In genomic region chr4:116824541-116825004, GRCm38 (mm10) we compare ENCODE assay signal across 9 mouse cellular contexts. TPM values are rescaled to one million over a fixed set of nuclear protein-coding genes. Genes with fewer than 3 reads are reported as not detected.
A peak's percentile ranks its signal among the peaks of the same experiment; 100 is the strongest.
DNase-seq lines count a peak whose midpoint lies in the region; ATAC-seq and TF ChIP-seq lines count a peak whose summit lies in the region.
"Had no signal": no experiment of that assay in that cellular context is flagged by ENCODE, and none has a peak within 500 bp of the region (broad histone marks: within the 10 kb centered on the region; RNA-seq: fewer than 3 reads in every experiment).

No protein-coding gene starts in this region.

- WGBS in heart, embryonic 14.5 days: 2% methylated on average over 29 of the region's 29 CpGs
- WGBS in kidney, postnatal 0 days: 2% methylated on average over 29 of the region's 29 CpGs
- WGBS in liver, embryonic 14.5 days (ENCODE audit: insufficient replicate concordance): under 1% methylated on average over 29 of the region's 29 CpGs
- 1% methylated on average over 29 of the region's 29 CpGs for WGBS in neural tube, embryonic 11.5 days
- 1% methylated on average over 29 of the region's 29 CpGs for whole genome bisulfite sequencing in stomach, embryonic 16.5 days

- DNase-seq in A20 (ENCODE audit: low read depth, low spot score): peak; percentile 89
- DNase-seq in brain, adult 2 months (ENCODE audit: low read depth, low spot score): peak; percentile 93
- DNase-seq in kidney, postnatal 0 days (ENCODE audit: low spot score): peak; percentile 80
- DNase-seq in liver, embryonic 14.5 days (ENCODE audit: low read depth in 3 of 3, low spot score in 3 of 3): peak; percentile 35 to 49 (median 45)
- DNase-seq in neural tube, embryonic 11.5 days (ENCODE audit: low spot score): peak; percentile 72

- no peak for ATAC-seq in heart, embryonic 14.5 days (ENCODE audit: insufficient number of reproducible peaks, insufficient read depth, low FRiP score, low read depth)
- peak; percentile 40 for ATAC-seq in kidney, postnatal 0 days (replicated peaks; ENCODE audit: low FRiP score, low read depth)
- peak; percentile 47; the same call in 1 of the 2 replicates for ATAC-seq in liver, embryonic 14.5 days (ENCODE audit: insufficient read depth)
- no peak for ATAC-seq in neural tube, embryonic 11.5 days (ENCODE audit: insufficient read depth, low FRiP score, low TSS enrichment)
- peak; percentile 39; the same call in 1 of the 2 replicates for ATAC-seq in stomach, embryonic 16.5 days (ENCODE audit: insufficient read depth, low FRiP score)
- ATAC-seq: Patski had no signal

- peaks cover 18% of the 10 kb centered on the region for H3K27me3 ChIP-seq in erythroblast, embryonic 14.5 days (ENCODE audit: control insufficient read depth)
- H3K27me3 ChIP-seq in heart, embryonic 14.5 days (ENCODE audit: control insufficient read depth, insufficient read depth, low read length): 0 out of 2 replicates have a peak, but pooled peaks cover 11% of the 10 kb centered on the region
- H3K27me3 ChIP-seq in kidney, postnatal 0 days (ENCODE audit: insufficient read depth, low read length): no peaks in the 10 kb centered on the region
- peaks cover 9% of the 10 kb centered on the region for H3K27me3 ChIP-seq in liver, embryonic 14.5 days (ENCODE audit: control insufficient read depth, insufficient read depth, low read length)
- H3K27me3 ChIP-seq in neural tube, embryonic 11.5 days (ENCODE audit: control insufficient read depth, insufficient read depth, low read length): peaks cover 10% of the 10 kb centered on the region; the same call in 1 of the 2 replicates
- H3K27me3 ChIP-seq in stomach, embryonic 16.5 days (ENCODE audit: control insufficient read depth, insufficient read depth, low read length): peaks cover 14% of the 10 kb centered on the region; the same call in 1 of the 2 replicates
- H3K27me3 ChIP-seq: Patski had no signal

- H3K4me1 ChIP-seq in erythroblast, embryonic 14.5 days (ENCODE audit: control insufficient read depth): peaks cover 46% of the 10 kb centered on the region
- peaks cover 7 to 15% of the 10 kb centered on the region in 2 experiments; a peak in 2 of 4 replicates for H3K4me1 ChIP-seq in heart, embryonic 14.5 days (ENCODE audit: control insufficient read depth in 2 of 2, insufficient read depth in 2 of 2, low read length in 2 of 2)
- no peaks in the 10 kb centered on the region for H3K4me1 ChIP-seq in kidney, postnatal 0 days (replicated peaks; ENCODE audit: insufficient read depth, low read length)
- H3K4me1 ChIP-seq in liver, embryonic 14.5 days (replicated peaks; ENCODE audit: control insufficient read depth in 2 of 2, insufficient read depth in 2 of 2, low read length in 1 of 2): peaks cover 3 to 10% of the 10 kb centered on the region in 2 experiments; a peak in 3 of 4 replicates
- H3K4me1 ChIP-seq in neural tube, embryonic 11.5 days (ENCODE audit: control insufficient read depth, insufficient read depth, low read length): peaks cover 12% of the 10 kb centered on the region
- H3K4me1 ChIP-seq in stomach, embryonic 16.5 days (ENCODE audit: control insufficient read depth, insufficient read depth, low read length): peaks cover 12% of the 10 kb centered on the region; the same call in 1 of the 2 replicates

- H3K9me3 ChIP-seq in erythroblast, embryonic 14.5 days (ENCODE audit: control insufficient read depth, low read length): no peaks in the 10 kb centered on the region
- H3K9me3 ChIP-seq in heart, embryonic 14.5 days (ENCODE audit: control insufficient read depth, low read length): no peaks in the 10 kb centered on the region
- H3K9me3 ChIP-seq in kidney, postnatal 0 days (replicated peaks; ENCODE audit: low read length): no peaks in the 10 kb centered on the region
- H3K9me3 ChIP-seq in liver, embryonic 14.5 days (ENCODE audit: control insufficient read depth, low read length): no peaks in the 10 kb centered on the region
- no peaks in the 10 kb centered on the region for H3K9me3 ChIP-seq in neural tube, embryonic 11.5 days (ENCODE audit: control insufficient read depth, low read length)
- no peaks in the 10 kb centered on the region for H3K9me3 ChIP-seq in stomach, embryonic 16.5 days (replicated peaks; ENCODE audit: control insufficient read depth, low read length)

- TF ChIP-seq EP300 in liver, embryonic 14.5 days (IDR thresholded peaks at IDR 0.05; ENCODE audit: low read depth): no peak

- peak overlapping the region; percentile 80 for H3K4me3 ChIP-seq in erythroblast, embryonic 14.5 days (replicated peaks)
- peak overlapping the region; percentile 55 to 63 for H3K4me3 ChIP-seq in heart, embryonic 14.5 days (ENCODE audit: control insufficient read depth in 1 of 2, insufficient read depth in 1 of 2, low read depth in 1 of 2, low read length in 2 of 2)
- H3K4me3 ChIP-seq in kidney, postnatal 0 days (replicated peaks; ENCODE audit: low read depth, low read length): peak overlapping the region; percentile 46
- peak overlapping the region; percentile 68 to 77 for H3K4me3 ChIP-seq in liver, embryonic 14.5 days (ENCODE audit: insufficient read depth in 1 of 2, low read depth in 2 of 2, low read length in 2 of 2)
- H3K4me3 ChIP-seq in neural tube, embryonic 11.5 days (ENCODE audit: low read depth, low read length): peak overlapping the region; percentile 53
- H3K4me3 ChIP-seq in stomach, embryonic 16.5 days (replicated peaks; ENCODE audit: low read length): peak overlapping the region; percentile 70

- H3K9ac ChIP-seq in heart, embryonic 14.5 days (ENCODE audit: low read length): peak overlapping the region; percentile 83
- peak overlapping the region; percentile 74 for H3K9ac ChIP-seq in kidney, postnatal 0 days (ENCODE audit: low read depth, low read length)
- H3K9ac ChIP-seq in liver, embryonic 14.5 days (replicated peaks): peak overlapping the region; percentile 89
- peak overlapping the region; percentile 76 for H3K9ac ChIP-seq in neural tube, embryonic 11.5 days (ENCODE audit: low read length)
- H3K9ac ChIP-seq in stomach, embryonic 16.5 days (ENCODE audit: low read length): peak overlapping the region; percentile 82

- no peaks in the 10 kb centered on the region for H3K36me3 ChIP-seq in erythroblast, embryonic 14.5 days (ENCODE audit: control insufficient read depth)
- no peaks in the 10 kb centered on the region for H3K36me3 ChIP-seq in heart, embryonic 14.5 days (ENCODE audit: control insufficient read depth, insufficient read depth, low read length)
- no peaks in the 10 kb centered on the region for H3K36me3 ChIP-seq in kidney, postnatal 0 days (ENCODE audit: insufficient read depth, low read length)
- no peaks in the 10 kb centered on the region for H3K36me3 ChIP-seq in liver, embryonic 14.5 days (replicated peaks; ENCODE audit: control insufficient read depth, insufficient read depth, low read depth)
- no peaks in the 10 kb centered on the region for H3K36me3 ChIP-seq in neural tube, embryonic 11.5 days (ENCODE audit: control insufficient read depth, insufficient read depth, low read length)
- H3K36me3 ChIP-seq in stomach, embryonic 16.5 days (ENCODE audit: control insufficient read depth, insufficient read depth, low read length): no peaks in the 10 kb centered on the region

- H3K4me2 ChIP-seq in heart, embryonic 14.5 days (ENCODE audit: low read length): peak overlapping the region; percentile 83
- H3K4me2 ChIP-seq in kidney, postnatal 0 days (ENCODE audit: low read length): peak overlapping the region; percentile 82
- H3K4me2 ChIP-seq in liver, embryonic 14.5 days (ENCODE audit: low read depth): peak overlapping the region; percentile 70
- H3K4me2 ChIP-seq in neural tube, embryonic 11.5 days (ENCODE audit: low read depth): peak overlapping the region; percentile 73
- peak overlapping the region; percentile 80 for H3K4me2 ChIP-seq in stomach, embryonic 16.5 days (ENCODE audit: low read depth, low read length)

- TF ChIP-seq CTCF in kidney, postnatal 0 days (IDR thresholded peaks at IDR 0.05; ENCODE audit: low read depth): no peak
- no peak for TF ChIP-seq CTCF in liver, embryonic 14.5 days (IDR thresholded peaks at IDR 0.05; ENCODE audit: low read depth)

- H3K27ac ChIP-seq in heart, embryonic 14.5 days (replicated peaks in 1 of 2; ENCODE audit: control insufficient read depth in 1 of 2, insufficient read depth in 1 of 2, low read depth in 2 of 2, low read length in 2 of 2): peak overlapping the region; percentile 81 to 82
- H3K27ac ChIP-seq in kidney, postnatal 0 days: peak overlapping the region; percentile 86
- H3K27ac ChIP-seq in liver, embryonic 14.5 days: no peak overlapping the region
- H3K27ac ChIP-seq in neural tube, embryonic 11.5 days (ENCODE audit: low read depth, low read length): peak overlapping the region; percentile 27; the same call in 1 of the 2 replicates
- 0 out of 2 replicates have a peak overlapping the region, but pooled peaks have one; percentile 65 for H3K27ac ChIP-seq in stomach, embryonic 16.5 days (ENCODE audit: low read length)

RNA-seq across cellular contexts. Expression of gene Hpdl, which starts 3.1 kb away (rescaled TPM):
- polyA plus RNA-seq in erythroblast, embryonic 14.5 days (2012): not detected in 2 replicates
- polyA plus RNA-seq in heart, embryonic 14.5 days (2014; fragmentation: Nextera tagmentation; extraction: Ambion mirVana): 0.43 and 1.2 TPM in 2 replicates
- 2.2 and 2.3 TPM in 2 replicates for polyA plus RNA-seq in kidney, postnatal 0 days (2015; fragmentation: Nextera tagmentation; extraction: Ambion mirVana)
- 0.15 and 0.19 TPM in 2 replicates for polyA plus RNA-seq in liver, embryonic 14.5 days (2012; rRNA removed)
- 0.13 and 0.19 TPM in 2 replicates for polyA plus RNA-seq in liver, embryonic 14.5 days (2014; fragmentation: Nextera tagmentation; extraction: Ambion mirVana)
- polyA plus RNA-seq in neural tube, embryonic 11.5 days (2014; fragmentation: Nextera tagmentation; extraction: Ambion mirVana): 1.2 and 1.3 TPM in 2 replicates
- polyA plus RNA-seq in stomach, embryonic 16.5 days (2015; fragmentation: Nextera tagmentation; extraction: Ambion mirVana): 0.57 and 0.94 TPM in 2 replicates

RNA-seq across cellular contexts. Expression of gene Mutyh, which starts 17.1 kb away (rescaled TPM):
- polyA plus RNA-seq in erythroblast, embryonic 14.5 days (2012): 0.14 TPM in 1 of 2 replicates, not detected in the other
- 4.6 and 8.3 TPM in 2 replicates for polyA plus RNA-seq in heart, embryonic 14.5 days (2014; fragmentation: Nextera tagmentation; extraction: Ambion mirVana)
- 8.8 and 9.9 TPM in 2 replicates for polyA plus RNA-seq in kidney, postnatal 0 days (2015; fragmentation: Nextera tagmentation; extraction: Ambion mirVana)
- 2.7 and 3.5 TPM in 2 replicates for polyA plus RNA-seq in liver, embryonic 14.5 days (2012; rRNA removed)
- polyA plus RNA-seq in liver, embryonic 14.5 days (2014; fragmentation: Nextera tagmentation; extraction: Ambion mirVana): 1.7 and 2.1 TPM in 2 replicates
- 15.5 and 17.4 TPM in 2 replicates for polyA plus RNA-seq in neural tube, embryonic 11.5 days (2014; fragmentation: Nextera tagmentation; extraction: Ambion mirVana)
- 11.6 and 12.0 TPM in 2 replicates for polyA plus RNA-seq in stomach, embryonic 16.5 days (2015; fragmentation: Nextera tagmentation; extraction: Ambion mirVana)

RNA-seq across cellular contexts. Expression of gene Toe1, which starts 17.1 kb away (rescaled TPM):
- 0.16 and 0.46 TPM in 2 replicates for polyA plus RNA-seq in erythroblast, embryonic 14.5 days (2012)
- 18.3 and 18.7 TPM in 2 replicates for polyA plus RNA-seq in heart, embryonic 14.5 days (2014; fragmentation: Nextera tagmentation; extraction: Ambion mirVana)
- polyA plus RNA-seq in kidney, postnatal 0 days (2015; fragmentation: Nextera tagmentation; extraction: Ambion mirVana): 28.9 and 30.8 TPM in 2 replicates
- 13.7 and 14.7 TPM in 2 replicates for polyA plus RNA-seq in liver, embryonic 14.5 days (2012; rRNA removed)
- 14.2 and 15.0 TPM in 2 replicates for polyA plus RNA-seq in liver, embryonic 14.5 days (2014; fragmentation: Nextera tagmentation; extraction: Ambion mirVana)
- 34.8 and 36.1 TPM in 2 replicates for polyA plus RNA-seq in neural tube, embryonic 11.5 days (2014; fragmentation: Nextera tagmentation; extraction: Ambion mirVana)
- polyA plus RNA-seq in stomach, embryonic 16.5 days (2015; fragmentation: Nextera tagmentation; extraction: Ambion mirVana): 28.4 and 31.9 TPM in 2 replicates

RNA-seq across cellular contexts. Expression of gene Zswim5, which starts 52.6 kb away (rescaled TPM):
- 0.01 TPM in 1 of 2 replicates, not detected in the other for polyA plus RNA-seq in erythroblast, embryonic 14.5 days (2012)
- 0.80 and 0.89 TPM in 2 replicates for polyA plus RNA-seq in heart, embryonic 14.5 days (2014; fragmentation: Nextera tagmentation; extraction: Ambion mirVana)
- 1.4 and 1.5 TPM in 2 replicates for polyA plus RNA-seq in kidney, postnatal 0 days (2015; fragmentation: Nextera tagmentation; extraction: Ambion mirVana)
- polyA plus RNA-seq in liver, embryonic 14.5 days (2012; rRNA removed): 0.06 and 0.10 TPM in 2 replicates
- 0.03 and 0.04 TPM in 2 replicates for polyA plus RNA-seq in liver, embryonic 14.5 days (2014; fragmentation: Nextera tagmentation; extraction: Ambion mirVana)
- polyA plus RNA-seq in neural tube, embryonic 11.5 days (2014; fragmentation: Nextera tagmentation; extraction: Ambion mirVana): 11.1 and 13.6 TPM in 2 replicates
- 0.44 and 0.56 TPM in 2 replicates for polyA plus RNA-seq in stomach, embryonic 16.5 days (2015; fragmentation: Nextera tagmentation; extraction: Ambion mirVana)

Comparison
In these comparisons a context has a peak if more than half of its experiments do, and no peak if none do; other contexts are left out.
1. ATAC-seq: peak in kidney, postnatal 0 days (single experiment), liver, embryonic 14.5 days (single experiment) and stomach, embryonic 16.5 days (single experiment); none in heart, embryonic 14.5 days (single experiment) and neural tube, embryonic 11.5 days (single experiment).
2. RNA of gene Toe1, which starts 17.1 kb away (polyA plus RNA-seq): 34.8 to 36.1 TPM in neural tube, embryonic 11.5 days, 28.9 to 30.8 TPM in kidney, postnatal 0 days, 28.4 to 31.9 TPM in stomach, embryonic 16.5 days, 18.3 to 18.7 TPM in heart, embryonic 14.5 days and 13.7 to 15.0 TPM in liver, embryonic 14.5 days; 0.16 to 0.46 TPM in erythroblast, embryonic 14.5 days; every median in the first group is over 10 times any median in the second.
3. Peak in every context shown above with its lines, with median percentiles within 50 percentile points of each other: DNase-seq, H3K4me3 ChIP-seq, H3K4me2 ChIP-seq and H3K9ac ChIP-seq.